11 mouse cellular contexts compared by ENCODE assay signal in the genomic region with DNA sequence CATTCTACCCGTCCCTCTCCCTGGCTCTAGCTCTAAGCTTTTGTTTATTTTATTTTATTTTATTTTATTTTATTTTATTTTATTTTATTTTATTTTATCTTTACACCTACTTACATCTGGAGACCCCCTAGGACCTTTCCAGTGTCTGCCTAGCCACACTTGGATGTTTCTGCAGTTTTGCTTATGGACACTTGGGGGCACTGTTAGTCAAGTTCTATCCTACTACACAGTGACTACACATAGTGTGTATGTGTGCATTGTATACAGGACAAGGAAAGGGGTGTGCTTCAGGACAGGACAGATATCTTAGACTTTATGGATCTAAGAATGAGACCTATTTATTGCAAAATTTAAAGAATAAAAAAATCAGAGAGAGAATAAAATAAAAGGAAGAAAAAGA.
A peak's percentile ranks its signal among the peaks of the same experiment; 100 is the strongest.
DNase-seq lines count a peak whose midpoint lies in the region; ATAC-seq and TF ChIP-seq lines count a peak whose summit lies in the region.
"Had no signal": no experiment of that assay in that cellular context is flagged by ENCODE, and none has a peak within 500 bp of the region (broad histone marks: within the 10 kb centered on the region; RNA-seq: fewer than 3 reads in every experiment).

No protein-coding gene starts in this region.

- H3K4me2 ChIP-seq in lung, embryonic 16.5 days (ENCODE audit: low read depth, low read length) = no peak overlapping the region
- H3K4me2 ChIP-seq: forebrain, embryonic 15.5 days; midbrain, embryonic 12.5 days had no signal

- intact Hi-C loops in gastrocnemius, adult 2 months (cut with DNase I) = no loop called here
- intact Hi-C loops in gastrocnemius, postnatal 14 days (cut with DNase I; ENCODE audit: low total_unique reads) = no loop called here

- no peaks in the 10 kb centered on the region for H3K27me3 ChIP-seq in lung, embryonic 16.5 days (ENCODE audit: control insufficient read depth, insufficient read depth, low read depth, low read length)
- H3K27me3 ChIP-seq: forebrain, embryonic 15.5 days; midbrain, embryonic 12.5 days had no signal

- ATAC-seq in lung, embryonic 16.5 days (ENCODE audit: low read depth) = 0 out of 2 replicates have a peak, but pooled peaks have one; percentile 28
- ATAC-seq: forebrain, embryonic 15.5 days had no signal

- H3K4me1 ChIP-seq in lung, embryonic 16.5 days (replicated peaks; ENCODE audit: control insufficient read depth, insufficient read depth, low read length) = no peaks in the 10 kb centered on the region
- H3K4me1 ChIP-seq: forebrain, embryonic 15.5 days; midbrain, embryonic 12.5 days had no signal

- H3K4me3 ChIP-seq in gastrocnemius, adult 2 months = no peak overlapping the region
- H3K4me3 ChIP-seq in lung, embryonic 16.5 days (ENCODE audit: low read length) = no peak overlapping the region
- H3K4me3 ChIP-seq: forebrain, embryonic 15.5 days; midbrain, embryonic 12.5 days had no signal

- no peak overlapping the region for H3K9ac ChIP-seq in lung, embryonic 16.5 days (ENCODE audit: low read length)
- H3K9ac ChIP-seq: forebrain, embryonic 15.5 days; midbrain, embryonic 12.5 days had no signal

- peak; percentile 58 for TF ChIP-seq CTCF in gastrocnemius, adult 2 months (IDR thresholded peaks at IDR 0.05)

- H3K36me3 ChIP-seq in lung, embryonic 16.5 days (ENCODE audit: control insufficient read depth, insufficient read depth, low read length) = no peaks in the 10 kb centered on the region
- H3K36me3 ChIP-seq: forebrain, embryonic 15.5 days; midbrain, embryonic 12.5 days had no signal

- no peak overlapping the region for H3K27ac ChIP-seq in gastrocnemius, adult 2 months
- H3K27ac ChIP-seq in lung, embryonic 16.5 days (ENCODE audit: low read length) = no peak overlapping the region
- H3K27ac ChIP-seq: forebrain, embryonic 15.5 days; midbrain, embryonic 12.5 days had no signal

- DNase-seq in gastrocnemius, adult 2 months = no peak
- no peak for DNase-seq in gastrocnemius, postnatal 14 days
- no peak for DNase-seq in lung, postnatal 4 days
- DNase-seq in adipocyte (ENCODE audit: low spot score) = peak; percentile 28
- DNase-seq in mesoderm, embryonic 11.5 days (ENCODE audit: low read depth, low spot score) = peak; percentile 34
- DNase-seq in adrenal gland, postnatal 14 days = no peak
- DNase-seq in thymus, postnatal 25 days = no peak
- DNase-seq: cerebellum, adult 11-12 months had no signal

- WGBS in lung, embryonic 16.5 days = 20% methylated on average over 1 of the region's 1 CpGs

- no peaks in the 10 kb centered on the region for H3K9me3 ChIP-seq in lung, embryonic 16.5 days (ENCODE audit: control insufficient read depth, low read length)
- H3K9me3 ChIP-seq: forebrain, embryonic 15.5 days; midbrain, embryonic 12.5 days had no signal

Comparison
In these comparisons a context has a peak if more than half of its experiments do, and no peak if none do; other contexts are left out.
1. DNase-seq: peak in adipocyte (single experiment) and mesoderm, embryonic 11.5 days (single experiment); none in gastrocnemius, adult 2 months (single experiment), gastrocnemius, postnatal 14 days (single experiment), lung, postnatal 4 days (0 of 2), adrenal gland, postnatal 14 days (single experiment) and thymus, postnatal 25 days (single experiment).